Mouse (Mus musculus) thymus, postnatal 4 days (tissue): ENCODE measurements around the gene Lrrk1.

ENCODE experiments used
- DNase-seq: peaks from one replicate; pipeline ENCODE4 v3.0.0; 2021

Lrrk1 gene

DNA sequence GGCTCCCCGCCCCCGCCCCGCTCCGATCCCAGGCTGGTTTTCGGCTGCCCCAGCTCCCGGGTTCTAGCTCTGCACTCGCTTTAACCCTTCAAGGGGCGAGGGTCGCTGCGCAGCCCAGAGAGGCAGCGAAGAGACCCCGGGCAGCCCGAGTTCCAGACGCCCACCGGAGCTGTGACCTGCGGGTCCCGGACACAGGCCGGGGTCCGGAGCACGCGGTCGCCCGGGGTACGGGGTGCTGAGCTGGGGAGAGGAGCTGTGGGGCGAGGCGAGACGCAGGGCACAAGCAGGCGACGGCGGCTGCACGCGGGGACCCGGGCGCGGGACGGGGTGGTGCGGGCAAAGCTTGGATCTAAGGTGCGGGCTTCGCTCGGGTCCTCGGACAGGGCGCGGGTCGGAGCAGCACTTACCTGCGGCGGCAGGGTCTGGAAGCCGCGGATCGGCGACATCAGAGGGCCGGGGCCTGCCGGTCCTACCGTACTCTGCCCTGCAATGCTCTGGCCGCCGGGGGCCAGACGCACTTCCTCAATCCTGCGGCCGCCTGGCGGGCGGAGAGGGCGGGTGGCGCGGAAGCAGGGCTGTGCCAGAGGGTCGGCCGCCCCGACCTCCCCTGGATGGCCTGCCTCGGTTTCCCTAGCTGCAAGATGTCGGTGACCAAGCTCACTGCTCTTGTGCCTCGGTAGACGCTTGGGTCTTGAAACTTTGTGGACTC is at the start of gene Lrrk1:
Lrrk1 (minus strand) TSS at position 538 of the 709 bp plus-strand sequence.
- DNase-seq = peak; percentile 32

DNA sequence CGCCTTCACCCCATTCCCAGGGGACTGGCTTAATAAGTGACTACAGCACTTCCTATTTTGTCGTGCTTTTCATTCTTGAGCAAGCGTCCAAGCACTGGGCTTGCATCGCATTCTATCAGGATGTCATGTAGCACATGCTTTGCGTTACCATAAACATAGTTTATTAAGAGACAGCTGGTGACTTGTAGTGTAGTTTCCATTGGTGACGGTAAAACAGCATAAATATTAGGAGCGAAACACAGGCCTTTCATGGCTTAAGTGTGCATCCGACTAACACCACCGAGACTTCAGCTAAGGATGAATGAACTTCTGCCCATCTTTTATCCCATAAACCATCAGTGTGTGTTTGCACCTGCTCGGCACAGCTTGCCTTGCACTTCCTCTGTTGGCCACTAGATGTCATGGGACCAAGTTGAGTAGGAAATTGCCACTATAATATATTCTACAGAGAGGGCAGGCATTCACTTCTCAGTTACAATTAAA is 46.3 kb upstream of the Lrrk1 start:
- DNase-seq = peak; percentile 78

- DNase-seq = peak; percentile 13
These were observed 39.4 kb upstream of the Lrrk1 start, which contains the start of gene Aldh1a3 for GRCm38 (mm10) chr7:66427437-66428161. TSS of gene Aldh1a3 (minus strand) at chr7:66427517.

DNA sequence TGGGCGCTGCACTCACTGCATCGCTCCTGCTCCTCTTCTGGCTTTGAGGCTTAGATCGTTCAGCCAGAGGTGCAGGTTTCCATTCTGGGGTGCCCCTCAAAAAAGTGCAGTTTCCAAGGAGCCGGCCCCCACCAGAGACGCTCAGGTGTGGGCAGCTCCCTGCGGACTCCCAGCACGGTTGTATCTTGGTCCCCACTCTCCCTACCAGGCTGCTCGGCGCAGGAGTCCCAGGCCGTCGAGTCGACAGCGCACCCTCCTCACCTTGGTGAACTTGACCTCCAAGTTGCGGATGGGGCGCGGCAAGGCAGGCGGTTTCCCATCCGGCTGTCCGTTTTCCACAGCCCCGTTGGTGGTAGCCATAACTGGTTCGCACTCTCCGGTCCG is 38.9 kb upstream of the Lrrk1 start:
- DNase-seq = no peak

- DNase-seq = no peak
These were observed 33.8 kb upstream of the Lrrk1 start for GRCm38 (mm10) chr7:66421903-66422302.

- no peak for DNase-seq
These were observed 30.8 kb upstream of the Lrrk1 start for GRCm38 (mm10) chr7:66418981-66419380.

DNA sequence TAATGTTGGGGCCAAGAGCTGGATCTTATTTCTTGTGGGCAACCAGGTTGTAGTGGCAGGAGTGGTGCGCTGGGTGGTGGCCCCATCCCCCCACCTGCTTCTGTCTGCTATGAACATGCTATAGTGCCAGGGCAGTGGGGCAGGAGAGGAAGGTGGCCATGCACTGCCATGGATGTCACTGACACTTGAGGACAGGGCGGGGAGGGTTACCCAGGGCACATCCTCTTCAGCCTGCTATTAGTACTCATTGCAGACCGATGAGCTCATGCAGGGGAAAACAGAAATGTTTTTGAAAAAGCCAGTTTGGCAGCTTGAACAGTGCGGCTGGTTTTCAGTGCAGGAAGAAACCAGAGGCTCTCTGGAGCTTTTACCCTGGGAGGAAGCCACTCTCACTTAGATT is 28.7 kb upstream of the Lrrk1 start:
- DNase-seq = peak; percentile 18

DNA sequence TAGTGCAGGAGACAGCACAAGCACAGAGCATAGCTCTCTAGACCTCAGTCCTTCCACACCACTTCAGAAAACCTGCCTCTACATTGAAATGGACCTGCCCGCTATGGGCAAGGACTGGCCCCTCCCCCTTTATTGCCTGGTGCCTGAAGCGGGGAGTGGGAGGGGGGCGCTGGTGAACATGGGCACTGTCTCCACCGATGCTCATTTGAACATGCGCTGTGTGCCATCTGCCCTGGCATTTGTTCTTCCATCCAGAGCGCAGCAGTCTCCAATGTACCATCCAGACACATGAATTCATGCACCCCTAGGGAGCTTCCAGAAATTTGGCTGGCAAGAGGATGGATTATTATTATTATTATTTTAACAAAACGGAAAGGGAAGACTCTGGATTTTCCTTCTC is 24.9 kb upstream of the Lrrk1 start:
- no peak for DNase-seq

DNA sequence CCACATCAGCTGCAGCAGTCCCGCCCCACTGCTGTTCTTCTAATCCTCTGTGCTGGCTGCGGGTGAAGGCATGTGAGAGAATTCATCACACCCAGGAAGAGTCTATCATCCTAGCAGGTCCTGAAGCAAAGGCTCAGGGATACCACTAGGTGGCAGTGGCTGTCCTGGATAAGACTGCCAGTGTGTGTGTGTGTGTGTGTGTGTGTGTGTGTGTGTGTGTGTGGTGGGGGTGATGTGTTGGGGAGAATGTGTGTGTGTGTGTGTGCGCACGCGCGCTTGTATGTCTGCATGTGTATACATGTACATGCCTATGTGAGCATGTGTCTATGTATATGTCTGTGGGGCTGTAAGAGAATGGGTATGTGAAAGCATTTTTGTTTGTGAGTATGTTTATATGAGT is 21.3 kb upstream of the Lrrk1 start:
- no peak for DNase-seq

GRCm38 (mm10) chr7:66406971-66407370 is 18.8 kb upstream of the Lrrk1 start:
- DNase-seq = no peak

GRCm38 (mm10) chr7:66405951-66406721 is 18.0 kb upstream of the Lrrk1 start:
- no peak for DNase-seq

DNA sequence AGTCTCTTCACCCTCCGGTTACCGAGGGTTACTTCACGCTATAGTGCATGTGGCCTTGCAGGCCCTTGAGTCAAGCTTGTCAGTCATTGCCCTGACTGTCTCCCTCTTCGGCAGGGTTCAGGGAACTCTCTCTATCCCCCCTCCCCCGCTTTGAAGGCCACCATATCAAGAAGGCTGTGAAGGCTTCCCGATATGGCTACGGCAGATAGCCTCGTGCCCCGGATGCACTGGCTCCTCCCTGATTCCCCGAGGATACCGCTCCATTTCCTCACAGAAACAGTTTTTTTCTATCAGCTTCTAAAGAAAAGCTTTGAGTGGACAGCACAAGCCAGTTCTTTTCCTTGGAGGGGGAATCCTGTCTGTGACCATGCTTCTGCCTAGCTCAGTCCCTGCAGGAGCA is 17.4 kb upstream of the Lrrk1 start:
- DNase-seq = no peak

GRCm38 (mm10) chr7:66404802-66405201 is 16.7 kb upstream of the Lrrk1 start:
- no peak for DNase-seq

GRCm38 (mm10) chr7:66404141-66404540 is 16.0 kb upstream of the Lrrk1 start:
- no peak for DNase-seq

DNA sequence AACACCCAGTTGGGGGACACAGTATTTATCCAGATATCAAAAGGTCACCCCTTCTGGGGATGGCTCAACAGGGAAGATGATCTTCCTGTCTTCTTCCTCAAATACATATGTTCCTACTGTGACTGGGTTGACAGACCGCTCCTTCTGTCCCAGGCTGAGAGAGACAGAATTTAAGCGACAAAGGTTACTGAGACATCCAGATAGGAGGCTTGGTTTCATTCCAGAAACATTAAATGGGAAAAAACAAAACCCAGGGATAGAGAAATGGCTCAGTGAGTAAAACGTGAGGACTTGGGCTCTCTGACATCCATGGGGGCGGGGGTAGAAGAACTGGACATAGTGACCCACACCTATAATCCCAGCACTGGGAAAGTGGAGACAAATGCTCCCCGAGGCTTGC is 14.7 kb upstream of the Lrrk1 start:
- no peak for DNase-seq

- no peak for DNase-seq
These were observed 13.5 kb upstream of the Lrrk1 start for GRCm38 (mm10) chr7:66401605-66402004.

- DNase-seq = no peak
These were observed 9.1 kb upstream of the Lrrk1 start for GRCm38 (mm10) chr7:66397288-66397687.

DNA sequence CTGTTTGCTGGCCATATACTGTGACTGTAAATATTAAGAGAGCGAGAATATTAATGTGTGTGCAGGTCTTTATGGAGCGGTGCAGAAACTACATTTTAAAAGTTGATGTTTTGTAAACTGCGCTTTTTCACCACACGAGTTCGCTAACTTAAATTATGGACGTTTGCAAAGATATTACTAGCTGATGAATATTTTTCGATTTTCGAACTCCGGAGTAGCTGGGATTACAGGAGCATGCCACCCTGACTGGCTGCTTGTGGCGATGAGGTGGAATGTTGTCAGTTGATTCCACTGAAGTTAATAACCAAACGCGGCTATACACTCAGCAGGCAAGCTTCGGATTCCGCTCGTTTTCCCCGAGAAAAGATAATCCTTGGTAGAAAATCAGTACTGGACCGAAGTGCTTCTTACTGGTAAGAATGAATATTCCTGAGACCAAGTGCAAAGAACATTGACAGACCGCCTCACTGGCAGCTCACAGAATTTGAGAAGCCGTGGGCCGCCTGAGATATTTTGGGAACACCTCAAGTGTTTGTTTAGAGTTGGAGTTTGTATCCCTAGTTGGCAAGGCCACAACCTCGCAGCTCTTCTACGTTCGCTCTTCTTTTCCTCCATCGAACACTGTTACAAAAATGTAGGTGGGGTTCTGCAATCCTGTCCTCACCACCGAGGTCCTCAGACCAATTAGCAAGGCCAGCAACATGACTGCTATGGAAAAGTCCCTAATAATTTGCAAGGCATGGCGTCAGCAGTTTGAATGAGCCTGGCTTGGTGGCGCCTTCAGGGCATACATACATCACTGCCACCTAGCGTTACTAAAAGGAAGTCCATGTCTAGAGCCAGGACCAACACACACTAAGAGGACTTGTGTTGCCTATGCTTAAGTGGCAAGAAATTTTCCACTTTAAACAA is 727 bp upstream of the Lrrk1 start:
- peak; percentile 39 for DNase-seq

GRCm38 (mm10) chr7:66387419-66387812 is 734 bp downstream of the Lrrk1 start:
- no peak for DNase-seq

DNA sequence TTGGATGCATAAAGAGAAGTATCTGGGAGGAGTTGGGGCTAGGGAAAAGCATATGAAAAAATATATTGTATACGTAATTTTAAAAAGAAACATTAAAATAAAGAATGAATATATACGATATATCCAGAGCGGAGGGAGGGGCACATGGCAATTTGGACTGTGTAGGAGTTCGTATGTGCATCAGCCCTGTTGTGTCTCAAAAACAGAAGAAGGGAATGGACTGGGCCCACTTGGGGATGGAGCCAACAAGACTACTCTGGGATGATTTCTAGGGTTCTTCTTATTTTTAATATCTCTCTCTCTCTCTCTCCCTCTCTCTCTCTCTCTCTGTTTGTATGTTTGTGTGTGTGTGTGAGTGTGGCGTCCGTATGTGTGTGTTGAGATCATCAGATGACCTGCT is 1.7 kb downstream of the Lrrk1 start:
- no peak for DNase-seq

- no peak for DNase-seq
These were observed 2.3 kb downstream of the Lrrk1 start for GRCm38 (mm10) chr7:66385826-66386225.

GRCm38 (mm10) chr7:66384891-66385290 is 3.3 kb downstream of the Lrrk1 start:
- no peak for DNase-seq

GRCm38 (mm10) chr7:66384213-66384612 is 3.9 kb downstream of the Lrrk1 start:
- DNase-seq = no peak
